Mouse (Mus musculus): ENCODE results near the gene Klrb1a. TPM values are rescaled to one million over a fixed set of nuclear protein-coding genes. Genes with fewer than 3 reads are reported as not detected.

Gene Klrb1a
- polyA plus RNA-seq, 1 experiment from 2014 or later, result not detected

DNA sequence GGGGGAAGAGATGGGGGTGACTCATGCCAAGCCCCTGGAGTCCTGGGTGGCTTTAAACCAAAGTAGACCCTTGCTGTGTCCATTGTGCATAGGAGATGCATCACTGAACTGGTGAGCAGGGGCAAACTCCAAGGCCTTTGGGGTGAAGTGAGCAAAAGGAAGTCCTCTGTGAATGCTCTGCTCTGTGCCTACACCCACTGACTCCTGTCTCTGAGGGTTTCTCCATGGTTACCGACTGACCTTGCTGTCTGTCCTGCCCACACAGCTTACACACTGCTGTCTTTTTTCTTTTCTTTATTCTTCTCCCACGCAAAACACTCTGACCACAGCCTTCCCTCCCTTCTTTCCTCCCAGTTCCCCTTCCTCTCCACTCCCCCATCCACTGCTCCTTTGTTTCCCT lies 600 bp downstream of the Klrb1a start:
- Histone ChIP-seq H3K9me3 (replicated peaks; ENCODE audit: control insufficient read depth, low read length) (no peaks in the 10 kb centered on the region), H3K9ac (ENCODE audit: low read depth, low read length) (no peak overlapping the region), H3K36me3 (ENCODE audit: control insufficient read depth, insufficient read depth, low read length) (no peaks in the 10 kb centered on the region), H3K4me1 (ENCODE audit: control insufficient read depth, insufficient read depth, low read length) (no peaks in the 10 kb centered on the region), H3K4me2 (no peak overlapping the region), H3K27ac (ENCODE audit: low read depth, low read length) (no peak overlapping the region), H3K27me3 (ENCODE audit: control insufficient read depth, insufficient read depth, low read length) (no peaks in the 10 kb centered on the region), H3K4me3 (ENCODE audit: low read depth, low read length) (no peak overlapping the region)
- no peak for ATAC-seq (replicated peaks; ENCODE audit: insufficient number of reproducible peaks, low FRiP score, low TSS enrichment)
- WGBS (ENCODE audit: insufficient replicate concordance), result 77% methylated on average over 2 of the region's 2 CpGs

DNA sequence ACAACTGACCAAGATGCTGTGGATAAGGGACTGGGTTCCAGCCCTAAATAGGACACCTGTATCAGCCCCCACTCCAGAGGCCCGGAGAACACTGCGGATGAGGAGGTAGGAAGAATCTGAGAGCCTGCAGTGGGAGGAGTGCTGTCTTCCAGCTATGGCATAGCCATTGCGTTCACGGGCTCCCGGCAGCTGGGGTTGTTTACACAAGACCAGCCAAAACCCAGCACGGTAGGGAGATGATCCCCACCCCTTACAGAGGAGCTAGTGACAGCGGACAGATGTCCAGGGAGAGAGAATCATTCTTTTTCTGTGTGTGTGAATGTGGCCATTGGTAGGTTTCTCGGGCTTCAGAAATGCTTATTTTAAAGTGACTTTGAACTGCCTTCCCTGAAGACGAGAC lies 17.0 kb downstream of the Klrb1a start:
- no peaks in the 10 kb centered on the region for H3K9me3 ChIP-seq (replicated peaks; ENCODE audit: control insufficient read depth, low read length)
- no peak overlapping the region for H3K27ac ChIP-seq (ENCODE audit: low read depth, low read length)
- H3K36me3 ChIP-seq (ENCODE audit: control insufficient read depth, insufficient read depth, low read length), result no peaks in the 10 kb centered on the region
- no peaks in the 10 kb centered on the region for H3K4me1 ChIP-seq (ENCODE audit: control insufficient read depth, insufficient read depth, low read length)
- no peaks in the 10 kb centered on the region for H3K27me3 ChIP-seq (ENCODE audit: control insufficient read depth, insufficient read depth, low read length)
- ATAC-seq (replicated peaks; ENCODE audit: insufficient number of reproducible peaks, low FRiP score, low TSS enrichment), result no peak
- 59% methylated on average over 9 of the region's 9 CpGs for WGBS (ENCODE audit: insufficient replicate concordance)
- H3K4me3 ChIP-seq (ENCODE audit: low read depth, low read length), result no peak overlapping the region
- H3K9ac ChIP-seq (ENCODE audit: low read depth, low read length), result no peak overlapping the region
- H3K4me2 ChIP-seq, result no peak overlapping the region

DNA sequence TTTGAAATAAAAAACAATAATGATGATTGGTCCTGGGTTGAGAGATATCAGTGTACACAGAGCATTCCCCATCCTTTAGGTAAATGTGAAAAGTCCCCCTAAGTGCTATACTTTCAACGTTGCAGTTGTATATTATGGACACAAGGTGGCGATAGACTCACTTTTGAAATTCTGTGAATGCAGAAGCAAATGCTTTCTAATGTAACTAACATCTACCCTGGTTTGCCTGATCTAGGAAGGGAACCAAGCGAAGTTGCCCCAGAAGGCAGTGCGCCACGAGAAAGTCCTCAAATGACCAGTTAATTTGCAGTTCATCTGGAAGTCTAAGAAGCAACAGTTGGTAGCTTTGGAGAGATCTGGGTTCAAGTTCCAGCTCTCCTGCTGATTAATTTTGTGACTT lies 18.8 kb downstream of the Klrb1a start:
- 28% methylated on average over 5 of the region's 5 CpGs for WGBS (ENCODE audit: insufficient replicate concordance)
- Histone ChIP-seq H3K4me1 (ENCODE audit: control insufficient read depth, insufficient read depth, low read length) (no peaks in the 10 kb centered on the region), H3K4me2 (no peak overlapping the region), H3K9ac (ENCODE audit: low read depth, low read length) (no peak overlapping the region), H3K36me3 (ENCODE audit: control insufficient read depth, insufficient read depth, low read length) (no peaks in the 10 kb centered on the region), H3K4me3 (ENCODE audit: low read depth, low read length) (no peak overlapping the region), H3K27ac (ENCODE audit: low read depth, low read length) (no peak overlapping the region), H3K27me3 (ENCODE audit: control insufficient read depth, insufficient read depth, low read length) (no peaks in the 10 kb centered on the region), H3K9me3 (replicated peaks; ENCODE audit: control insufficient read depth, low read length) (no peaks in the 10 kb centered on the region)
- ATAC-seq (replicated peaks; ENCODE audit: insufficient number of reproducible peaks, low FRiP score, low TSS enrichment), result no peak

DNA sequence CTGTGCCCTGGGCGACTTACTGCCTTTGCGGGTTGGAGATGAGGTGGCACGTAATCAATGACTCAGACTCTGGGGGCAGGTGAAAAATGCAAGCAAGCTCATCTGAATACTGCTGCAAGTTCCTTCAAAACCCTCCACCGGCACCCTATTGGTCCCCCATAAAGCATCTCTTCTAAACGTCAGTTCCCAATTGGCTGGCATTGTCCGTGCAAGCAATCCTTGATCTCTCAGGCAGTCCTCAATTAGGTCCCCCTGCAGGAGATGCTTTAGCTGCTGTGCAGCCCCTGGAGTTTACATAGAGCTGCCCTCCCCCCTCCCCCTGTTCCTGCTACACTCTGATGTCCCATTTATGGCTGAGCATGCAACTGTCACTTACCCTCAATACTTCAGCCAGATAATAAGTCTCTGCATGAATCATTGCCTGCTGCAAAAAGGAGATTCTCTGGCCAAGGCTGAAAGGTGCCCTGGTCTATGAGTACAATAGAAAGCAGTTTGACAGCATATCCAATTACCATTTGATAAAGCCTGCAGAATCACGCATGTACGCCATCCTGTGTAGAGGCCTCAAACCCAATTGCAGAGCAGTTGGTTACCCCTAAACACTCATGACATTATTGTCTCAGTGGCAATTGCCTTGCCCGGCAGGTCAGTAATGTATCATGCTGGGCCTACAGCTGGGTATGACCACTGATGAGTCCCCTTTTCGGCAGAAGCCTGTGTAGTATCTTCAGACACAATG lies 20.7 kb downstream of the Klrb1a start:
- Histone ChIP-seq H3K9ac (ENCODE audit: low read depth, low read length) (no peak overlapping the region), H3K36me3 (ENCODE audit: control insufficient read depth, insufficient read depth, low read length) (no peaks in the 10 kb centered on the region), H3K9me3 (replicated peaks; ENCODE audit: control insufficient read depth, low read length) (no peaks in the 10 kb centered on the region), H3K4me3 (ENCODE audit: low read depth, low read length) (no peak overlapping the region), H3K4me2 (no peak overlapping the region), H3K4me1 (ENCODE audit: control insufficient read depth, insufficient read depth, low read length) (no peaks in the 10 kb centered on the region), H3K27me3 (ENCODE audit: control insufficient read depth, insufficient read depth, low read length) (no peaks in the 10 kb centered on the region), H3K27ac (ENCODE audit: low read depth, low read length) (no peak overlapping the region)
- 63% methylated on average over 10 of the region's 10 CpGs for WGBS (ENCODE audit: insufficient replicate concordance)
- ATAC-seq (replicated peaks; ENCODE audit: insufficient number of reproducible peaks, low FRiP score, low TSS enrichment), result no peak

DNA sequence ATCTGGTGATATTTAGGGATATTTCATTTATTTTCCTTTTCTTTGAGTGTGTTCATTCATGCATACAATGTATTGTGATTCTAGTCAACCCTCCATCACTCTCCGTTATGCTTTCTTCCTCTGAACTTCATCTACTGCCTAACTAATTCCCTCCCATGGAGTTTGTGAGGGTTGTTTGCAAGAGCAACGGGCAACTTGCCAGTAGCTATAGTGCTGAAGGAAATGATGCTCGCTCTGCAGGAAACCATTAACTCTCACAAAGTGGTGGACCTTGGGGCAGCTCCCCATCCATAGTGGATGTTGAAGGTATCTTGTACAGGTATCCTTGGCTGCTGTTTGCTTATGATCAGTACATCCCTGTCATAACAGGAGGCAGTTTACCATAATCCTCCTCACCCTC lies 21.3 kb downstream of the Klrb1a start:
- no peaks in the 10 kb centered on the region for H3K36me3 ChIP-seq (ENCODE audit: control insufficient read depth, insufficient read depth, low read length)
- no peak overlapping the region for H3K27ac ChIP-seq (ENCODE audit: low read depth, low read length)
- no peak overlapping the region for H3K4me2 ChIP-seq
- H3K4me3 ChIP-seq (ENCODE audit: low read depth, low read length), result no peak overlapping the region
- no peaks in the 10 kb centered on the region for H3K9me3 ChIP-seq (replicated peaks; ENCODE audit: control insufficient read depth, low read length)
- H3K9ac ChIP-seq (ENCODE audit: low read depth, low read length), result no peak overlapping the region
- H3K27me3 ChIP-seq (ENCODE audit: control insufficient read depth, insufficient read depth, low read length), result no peaks in the 10 kb centered on the region
- H3K4me1 ChIP-seq (ENCODE audit: control insufficient read depth, insufficient read depth, low read length), result no peaks in the 10 kb centered on the region
- 63% methylated on average over 3 of the region's 3 CpGs for WGBS (ENCODE audit: insufficient replicate concordance)
- no peak for ATAC-seq (replicated peaks; ENCODE audit: insufficient number of reproducible peaks, low FRiP score, low TSS enrichment)

DNA sequence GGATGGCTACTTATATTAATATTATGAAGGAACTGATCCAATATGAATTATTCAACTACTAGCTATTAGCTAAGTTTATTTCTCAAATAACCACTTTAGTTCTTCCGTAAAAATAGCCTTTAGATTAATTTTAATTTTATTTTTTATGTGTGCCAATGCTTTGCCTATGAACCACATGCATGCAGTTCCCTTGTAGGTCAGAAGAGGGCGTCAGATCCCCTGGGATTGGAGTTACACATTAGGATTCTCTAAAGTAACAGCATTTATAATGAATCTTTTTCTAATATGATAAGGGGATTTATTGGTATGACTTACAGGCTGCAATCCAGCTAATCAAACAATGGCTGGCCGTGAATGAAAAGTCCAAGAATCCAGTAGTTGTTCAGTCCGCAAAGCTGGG lies 23.8 kb downstream of the Klrb1a start:
- H3K27ac ChIP-seq (ENCODE audit: low read depth, low read length), result no peak overlapping the region
- WGBS (ENCODE audit: insufficient replicate concordance), result 48% methylated on average over 4 of the region's 4 CpGs
- no peak overlapping the region for H3K4me3 ChIP-seq (ENCODE audit: low read depth, low read length)
- no peak for ATAC-seq (replicated peaks; ENCODE audit: insufficient number of reproducible peaks, low FRiP score, low TSS enrichment)
- no peak overlapping the region for H3K4me2 ChIP-seq
- no peaks in the 10 kb centered on the region for H3K36me3 ChIP-seq (ENCODE audit: control insufficient read depth, insufficient read depth, low read length)
- no peaks in the 10 kb centered on the region for H3K27me3 ChIP-seq (ENCODE audit: control insufficient read depth, insufficient read depth, low read length)
- H3K9me3 ChIP-seq (replicated peaks; ENCODE audit: control insufficient read depth, low read length), result no peaks in the 10 kb centered on the region
- H3K4me1 ChIP-seq (ENCODE audit: control insufficient read depth, insufficient read depth, low read length), result no peaks in the 10 kb centered on the region
- no peak overlapping the region for H3K9ac ChIP-seq (ENCODE audit: low read depth, low read length)

DNA sequence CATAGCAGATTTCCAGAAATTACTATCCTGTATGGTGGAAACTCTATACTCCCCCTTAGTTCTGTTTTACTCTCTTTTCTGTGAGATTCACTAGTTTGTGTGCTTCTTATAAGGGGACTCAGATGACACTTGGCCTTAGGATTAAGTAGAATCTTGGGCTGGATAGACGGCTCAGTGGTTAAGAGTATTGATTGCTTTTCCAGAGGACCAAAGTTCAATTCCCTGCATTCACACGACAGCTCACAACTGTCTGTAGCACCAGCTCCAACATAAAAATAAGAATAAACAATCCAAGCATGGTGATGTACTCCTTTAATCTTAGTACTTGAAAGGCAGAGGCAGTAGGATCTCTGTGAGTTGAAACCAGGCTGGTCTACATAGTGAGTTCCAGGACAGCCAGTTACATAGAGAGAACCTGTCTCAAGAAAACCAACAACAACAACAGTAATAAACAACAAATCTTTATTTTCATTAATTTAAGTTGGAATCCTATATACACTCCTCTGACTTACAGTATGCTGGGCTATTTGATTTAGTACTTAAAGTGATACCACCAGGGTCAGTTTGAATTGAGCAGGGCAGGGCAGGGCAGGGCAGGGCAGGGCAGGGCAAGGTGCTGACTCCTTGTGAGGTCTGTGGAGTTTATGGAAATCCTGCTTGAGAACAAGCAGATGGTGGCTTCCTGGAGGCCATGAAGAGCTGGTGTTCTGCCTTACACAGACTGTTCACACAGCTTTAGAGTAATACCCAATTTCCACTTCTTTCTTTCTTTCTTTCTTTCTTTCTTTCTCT lies 24.9 kb downstream of the Klrb1a start:
- ATAC-seq (replicated peaks; ENCODE audit: insufficient number of reproducible peaks, low FRiP score, low TSS enrichment), result no peak
- Histone ChIP-seq H3K27me3 (ENCODE audit: control insufficient read depth, insufficient read depth, low read length) (no peaks in the 10 kb centered on the region), H3K4me3 (ENCODE audit: low read depth, low read length) (no peak overlapping the region), H3K9me3 (replicated peaks; ENCODE audit: control insufficient read depth, low read length) (no peaks in the 10 kb centered on the region), H3K27ac (ENCODE audit: low read depth, low read length) (no peak overlapping the region), H3K9ac (ENCODE audit: low read depth, low read length) (no peak overlapping the region), H3K4me1 (ENCODE audit: control insufficient read depth, insufficient read depth, low read length) (no peaks in the 10 kb centered on the region), H3K36me3 (ENCODE audit: control insufficient read depth, insufficient read depth, low read length) (no peaks in the 10 kb centered on the region), H3K4me2 (no peak overlapping the region)
- 64% methylated on average over 2 of the region's 2 CpGs for WGBS (ENCODE audit: insufficient replicate concordance)

DNA sequence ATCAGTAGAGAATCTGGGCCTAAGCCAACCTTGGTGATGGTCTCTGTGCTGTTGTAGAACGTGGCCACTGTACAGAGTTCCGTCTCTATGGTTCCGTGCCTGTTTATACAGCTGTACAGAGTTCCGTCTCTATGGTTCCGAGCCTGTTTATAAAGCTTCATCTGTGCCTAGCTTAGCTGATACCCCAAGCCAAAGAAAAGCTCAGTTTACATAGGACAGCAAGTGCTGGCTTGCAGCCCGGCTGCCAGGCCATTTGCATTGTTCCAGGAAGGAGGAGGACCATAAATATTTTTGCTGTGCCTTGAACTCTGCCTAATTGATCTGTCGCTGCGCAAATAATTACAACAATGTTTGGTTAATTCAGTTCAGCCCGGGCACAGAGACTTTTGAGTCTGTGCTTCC lies 26.2 kb downstream of the Klrb1a start:
- Histone ChIP-seq H3K27ac (ENCODE audit: low read depth, low read length) (no peak overlapping the region), H3K9ac (ENCODE audit: low read depth, low read length) (no peak overlapping the region), H3K4me2 (peak overlapping the region; percentile 24; the same call in 1 of the 2 replicates), H3K27me3 (ENCODE audit: control insufficient read depth, insufficient read depth, low read length) (no peaks in the 10 kb centered on the region), H3K36me3 (ENCODE audit: control insufficient read depth, insufficient read depth, low read length) (no peaks in the 10 kb centered on the region), H3K4me3 (ENCODE audit: low read depth, low read length) (no peak overlapping the region), H3K4me1 (ENCODE audit: control insufficient read depth, insufficient read depth, low read length) (no peaks in the 10 kb centered on the region), H3K9me3 (replicated peaks; ENCODE audit: control insufficient read depth, low read length) (no peaks in the 10 kb centered on the region)
- ATAC-seq (replicated peaks; ENCODE audit: insufficient number of reproducible peaks, low FRiP score, low TSS enrichment), result 0 out of 2 replicates have a peak, but pooled peaks have one; percentile 39
- WGBS (ENCODE audit: insufficient replicate concordance), result 56% methylated on average over 9 of the region's 9 CpGs

Data from heart, embryonic 11.5 days (tissue).